Mouse (Mus musculus): ENCODE measurements around the gene Coq10a. TPM values are rescaled to one million over a fixed set of nuclear protein-coding genes. Genes with fewer than 3 reads are reported as not detected.

Gene Coq10a
- polyA plus RNA-seq, 1 experiment from 2014 or later = 32.7 TPM

- H3K4me2 ChIP-seq (ENCODE audit: low read length) = no peak overlapping the region
- H3K4me3 ChIP-seq (replicated peaks; ENCODE audit: low read length) = no peak overlapping the region
- H3K9ac ChIP-seq (replicated peaks; ENCODE audit: low read depth, low read length) = no peak overlapping the region
- no peak for ATAC-seq
- H3K27ac ChIP-seq (ENCODE audit: low read length) = no peak overlapping the region
- peaks cover 24% of the 10 kb centered on the region for H3K36me3 ChIP-seq (ENCODE audit: control insufficient read depth, insufficient read depth)
- H3K4me1 ChIP-seq (replicated peaks; ENCODE audit: control insufficient read depth, insufficient read depth, low read length) = peaks cover 15% of the 10 kb centered on the region
- no peaks in the 10 kb centered on the region for H3K9me3 ChIP-seq (ENCODE audit: control insufficient read depth, low read length)
- no peaks in the 10 kb centered on the region for H3K27me3 ChIP-seq (replicated peaks; ENCODE audit: control insufficient read depth, insufficient read depth, low read length)
- 94% methylated on average over 8 of the region's 8 CpGs for WGBS
Measured at GRCm38 (mm10) chr10:128326825-128327224, 42.0 kb downstream of the Coq10a start.

GRCm38 (mm10) chr10:128323516-128323915 lies 45.3 kb downstream of the Coq10a start:
- peak overlapping the region; percentile 73 for H3K4me2 ChIP-seq (ENCODE audit: low read length)
- WGBS = 87% methylated on average over 8 of the region's 8 CpGs
- H3K9me3 ChIP-seq (ENCODE audit: control insufficient read depth, low read length) = no peaks in the 10 kb centered on the region
- no peak overlapping the region for H3K27ac ChIP-seq (ENCODE audit: low read length)
- H3K4me1 ChIP-seq (replicated peaks; ENCODE audit: control insufficient read depth, insufficient read depth, low read length) = peaks cover 18% of the 10 kb centered on the region
- no peak for ATAC-seq
- peak overlapping the region; percentile 99 for H3K9ac ChIP-seq (replicated peaks; ENCODE audit: low read depth, low read length)
- no peaks in the 10 kb centered on the region for H3K27me3 ChIP-seq (replicated peaks; ENCODE audit: control insufficient read depth, insufficient read depth, low read length)
- peaks cover 28% of the 10 kb centered on the region for H3K36me3 ChIP-seq (ENCODE audit: control insufficient read depth, insufficient read depth)
- peak overlapping the region; percentile 99 for H3K4me3 ChIP-seq (replicated peaks; ENCODE audit: low read length)

DNA sequence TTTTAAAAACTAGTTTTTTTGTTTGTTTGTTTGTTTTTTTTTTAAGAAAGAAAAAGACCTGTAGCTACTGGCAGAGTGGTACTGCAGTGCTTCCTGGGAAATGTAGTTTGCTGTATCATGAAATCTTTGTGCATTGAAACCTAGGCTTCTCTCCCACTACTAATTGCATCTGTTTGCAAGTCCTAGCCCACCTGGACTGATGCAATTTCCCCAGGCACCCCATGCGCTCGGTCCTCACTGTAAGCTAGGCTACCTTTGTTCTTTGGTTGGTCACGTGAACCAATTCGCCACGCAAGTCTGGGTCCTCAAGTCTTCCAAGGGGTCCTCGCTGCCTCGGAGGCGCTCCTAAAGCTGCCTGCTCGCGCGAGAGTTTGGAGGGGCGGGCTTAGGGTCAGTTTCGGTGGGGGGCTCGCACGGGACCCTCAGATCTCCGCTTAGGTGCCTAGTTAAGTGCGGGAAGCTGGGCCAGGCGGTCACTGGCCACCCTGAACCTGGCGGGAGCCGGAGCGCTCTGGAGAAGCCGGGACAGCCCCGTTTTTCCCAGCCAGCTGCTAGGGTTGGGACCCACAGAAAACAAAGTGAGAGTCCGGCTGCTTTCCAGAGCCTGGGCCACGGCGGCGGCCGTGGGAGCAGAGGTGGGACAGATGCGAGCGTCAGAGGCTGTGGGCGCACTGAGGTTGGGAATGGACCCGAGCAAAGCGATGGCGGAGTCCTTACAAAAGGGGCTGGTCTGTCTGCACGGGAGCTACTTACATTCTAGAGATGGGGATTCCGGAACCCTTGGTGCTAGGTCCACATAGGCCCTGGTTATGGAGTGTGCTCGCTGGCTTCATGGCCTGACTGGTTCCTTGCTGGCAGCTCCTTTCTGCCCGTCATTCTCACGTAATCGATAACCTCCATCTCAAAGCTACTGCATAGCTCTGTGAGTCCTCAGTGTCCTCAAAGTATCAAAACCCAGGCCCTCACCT lies 46.4 kb downstream of the Coq10a start, which contains the start of gene Cnpy2:
Cnpy2 (plus strand) TSS at position 319 of the 968 bp plus-strand sequence.
- under 1% methylated on average over 40 of the region's 40 CpGs for WGBS
- Histone ChIP-seq H3K9ac (replicated peaks; ENCODE audit: low read depth, low read length) (peak within 1 kb of the TSS; percentile 99), H3K9me3 (ENCODE audit: control insufficient read depth, low read length) (no peaks in the 10 kb centered on the region), H3K27ac (ENCODE audit: low read length) (peak within 1 kb of the TSS; percentile 96), H3K4me2 (ENCODE audit: low read length) (peak within 1 kb of the TSS; percentile 73), H3K4me3 (replicated peaks; ENCODE audit: low read length) (peak within 1 kb of the TSS; percentile 99), H3K36me3 (ENCODE audit: control insufficient read depth, insufficient read depth) (peaks cover 32% of the 10 kb centered on the region), H3K4me1 (replicated peaks; ENCODE audit: control insufficient read depth, insufficient read depth, low read length) (peaks cover 18% of the 10 kb centered on the region), H3K27me3 (replicated peaks; ENCODE audit: control insufficient read depth, insufficient read depth, low read length) (no peaks in the 10 kb centered on the region)
- peak; percentile 98 for ATAC-seq

- Histone ChIP-seq H3K4me1 (replicated peaks; ENCODE audit: control insufficient read depth, insufficient read depth, low read length) (peaks cover 18% of the 10 kb centered on the region), H3K27me3 (replicated peaks; ENCODE audit: control insufficient read depth, insufficient read depth, low read length) (no peaks in the 10 kb centered on the region), H3K36me3 (ENCODE audit: control insufficient read depth, insufficient read depth) (peaks cover 27% of the 10 kb centered on the region), H3K4me2 (ENCODE audit: low read length) (peak overlapping the region; percentile 73), H3K27ac (ENCODE audit: low read length) (peak overlapping the region; percentile 55), H3K9me3 (ENCODE audit: control insufficient read depth, low read length) (no peaks in the 10 kb centered on the region), H3K9ac (replicated peaks; ENCODE audit: low read depth, low read length) (peak overlapping the region; percentile 42; the same call in 1 of the 2 replicates), H3K4me3 (replicated peaks; ENCODE audit: low read length) (peak overlapping the region; percentile 99)
- ATAC-seq = no peak
- WGBS = 55% methylated on average over 12 of the region's 12 CpGs
Measured at GRCm38 (mm10) chr10:128321641-128322040, 47.2 kb downstream of the Coq10a start.

DNA sequence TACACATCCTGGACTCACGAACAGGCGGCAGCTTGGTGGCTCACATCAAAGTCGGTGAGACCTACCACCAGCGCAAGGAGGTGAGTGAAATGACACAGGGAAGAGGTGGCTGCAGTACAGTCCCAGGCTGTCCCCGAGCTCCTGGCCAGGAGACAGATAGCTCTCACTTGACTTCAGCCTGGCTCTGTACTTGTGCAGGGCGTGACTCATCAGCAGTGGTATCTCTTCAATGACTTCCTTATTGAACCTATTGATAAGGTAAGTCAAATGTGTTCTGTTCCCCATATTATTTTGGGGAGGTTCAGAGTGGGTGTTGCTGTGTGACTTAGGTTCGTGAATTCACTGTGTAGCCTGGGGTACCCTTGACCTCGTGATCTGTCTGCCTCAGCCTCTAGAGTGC lies 53.2 kb downstream of the Coq10a start:
- H3K27ac ChIP-seq (ENCODE audit: low read length) = no peak overlapping the region
- WGBS = 96% methylated on average over 8 of the region's 8 CpGs
- H3K4me3 ChIP-seq (replicated peaks; ENCODE audit: low read length) = no peak overlapping the region
- no peaks in the 10 kb centered on the region for H3K9me3 ChIP-seq (ENCODE audit: control insufficient read depth, low read length)
- ATAC-seq = no peak
- no peak overlapping the region for H3K4me2 ChIP-seq (ENCODE audit: low read length)
- peaks cover 34% of the 10 kb centered on the region for H3K36me3 ChIP-seq (ENCODE audit: control insufficient read depth, insufficient read depth)
- H3K27me3 ChIP-seq (replicated peaks; ENCODE audit: control insufficient read depth, insufficient read depth, low read length) = no peaks in the 10 kb centered on the region
- H3K9ac ChIP-seq (replicated peaks; ENCODE audit: low read depth, low read length) = no peak overlapping the region
- no peaks in the 10 kb centered on the region for H3K4me1 ChIP-seq (replicated peaks; ENCODE audit: control insufficient read depth, insufficient read depth, low read length)

Small RNA genes lying within 50 kb of the gene (microRNA-seq; reads per million reads assigned to microRNA genes)
- not detected for gene Gm25361
- gene Gm26308 = not detected
- gene Mir6914 = not detected
- gene Mir6915 = 0.83 reads per million

Other genes starting within 250 kb of the Coq10a start
- 8.5 and 9.5 TPM in 2 replicates for gene Rbms2, start 188.7 kb downstream of the Coq10a start, polyA plus RNA-seq (2015; fragmentation: Nextera tagmentation; extraction: Ambion mirVana)
- gene Gls2, start 174.5 kb downstream of the Coq10a start, polyA plus RNA-seq (2015; fragmentation: Nextera tagmentation; extraction: Ambion mirVana) = 0.68 and 1.1 TPM in 2 replicates
- 16.6 and 18.0 TPM in 2 replicates for gene Spryd4, start 157.2 kb downstream of the Coq10a start, polyA plus RNA-seq (2015; fragmentation: Nextera tagmentation; extraction: Ambion mirVana)
- gene Mip, start 143.2 kb downstream of the Coq10a start, polyA plus RNA-seq (2015; fragmentation: Nextera tagmentation; extraction: Ambion mirVana) = not detected in 2 replicates
- 29.4 and 32.2 TPM in 2 replicates for gene Timeless, start 136.9 kb downstream of the Coq10a start, polyA plus RNA-seq (2015; fragmentation: Nextera tagmentation; extraction: Ambion mirVana)
- gene Apon, start 114.9 kb downstream of the Coq10a start, polyA plus RNA-seq (2015; fragmentation: Nextera tagmentation; extraction: Ambion mirVana) = not detected in 2 replicates
- not detected in 2 replicates for gene Apof, start 100.3 kb downstream of the Coq10a start, polyA plus RNA-seq (2015; fragmentation: Nextera tagmentation; extraction: Ambion mirVana)
- 18.7 and 23.3 TPM in 2 replicates for gene Stat2, start 98.4 kb downstream of the Coq10a start, polyA plus RNA-seq (2015; fragmentation: Nextera tagmentation; extraction: Ambion mirVana)
- gene Il23a, start 70.2 kb downstream of the Coq10a start, polyA plus RNA-seq (2015; fragmentation: Nextera tagmentation; extraction: Ambion mirVana) = 0.39 TPM in 1 of 2 replicates, not detected in the other
- 27.8 and 28.5 TPM in 2 replicates for gene Pan2, start 65.7 kb downstream of the Coq10a start, polyA plus RNA-seq (2015; fragmentation: Nextera tagmentation; extraction: Ambion mirVana)
- gene Cnpy2, start 46.5 kb downstream of the Coq10a start, polyA plus RNA-seq (2015; fragmentation: Nextera tagmentation; extraction: Ambion mirVana) = 190 and 195 TPM in 2 replicates
- 247 and 259 TPM in 2 replicates for gene Cs, start 31.3 kb downstream of the Coq10a start, polyA plus RNA-seq (2015; fragmentation: Nextera tagmentation; extraction: Ambion mirVana)
- 11.3 and 13.2 TPM in 2 replicates for gene Ankrd52, start 8.1 kb upstream of the Coq10a start, polyA plus RNA-seq (2015; fragmentation: Nextera tagmentation; extraction: Ambion mirVana)
- 0.10 and 0.25 TPM in 2 replicates for gene Slc39a5, start 32.2 kb upstream of the Coq10a start, polyA plus RNA-seq (2015; fragmentation: Nextera tagmentation; extraction: Ambion mirVana)
- 139 and 147 TPM in 2 replicates for gene Nabp2, start 42.5 kb upstream of the Coq10a start, polyA plus RNA-seq (2015; fragmentation: Nextera tagmentation; extraction: Ambion mirVana)
- 121 and 122 TPM in 2 replicates for gene Rnf41, start 42.7 kb upstream of the Coq10a start, polyA plus RNA-seq (2015; fragmentation: Nextera tagmentation; extraction: Ambion mirVana)
- 215 and 217 TPM in 2 replicates for gene Smarcc2, start 90.3 kb upstream of the Coq10a start, polyA plus RNA-seq (2015; fragmentation: Nextera tagmentation; extraction: Ambion mirVana)
- 599 and 678 TPM in 2 replicates for gene Myl6, start 125.1 kb upstream of the Coq10a start, polyA plus RNA-seq (2015; fragmentation: Nextera tagmentation; extraction: Ambion mirVana)
- 5.4 and 5.9 TPM in 2 replicates for gene Myl6b, start 129.7 kb upstream of the Coq10a start, polyA plus RNA-seq (2015; fragmentation: Nextera tagmentation; extraction: Ambion mirVana)
- gene Esyt1, start 156.9 kb upstream of the Coq10a start, polyA plus RNA-seq (2015; fragmentation: Nextera tagmentation; extraction: Ambion mirVana) = 9.0 and 9.6 TPM in 2 replicates
- gene Zc3h10, start 178.8 kb upstream of the Coq10a start, polyA plus RNA-seq (2015; fragmentation: Nextera tagmentation; extraction: Ambion mirVana) = 20.9 and 21.7 TPM in 2 replicates
- 2,032 and 2,064 TPM in 2 replicates for gene Rpl41, start 180.3 kb upstream of the Coq10a start, polyA plus RNA-seq (2015; fragmentation: Nextera tagmentation; extraction: Ambion mirVana)
- 149 and 152 TPM in 2 replicates for gene Pa2g4, start 197.0 kb upstream of the Coq10a start, polyA plus RNA-seq (2015; fragmentation: Nextera tagmentation; extraction: Ambion mirVana)
- gene Erbb3, start 220.7 kb upstream of the Coq10a start, polyA plus RNA-seq (2015; fragmentation: Nextera tagmentation; extraction: Ambion mirVana) = 0.46 and 0.62 TPM in 2 replicates